Mouse (Mus musculus): ENCODE measurements around the gene Ghdc.

DNA sequence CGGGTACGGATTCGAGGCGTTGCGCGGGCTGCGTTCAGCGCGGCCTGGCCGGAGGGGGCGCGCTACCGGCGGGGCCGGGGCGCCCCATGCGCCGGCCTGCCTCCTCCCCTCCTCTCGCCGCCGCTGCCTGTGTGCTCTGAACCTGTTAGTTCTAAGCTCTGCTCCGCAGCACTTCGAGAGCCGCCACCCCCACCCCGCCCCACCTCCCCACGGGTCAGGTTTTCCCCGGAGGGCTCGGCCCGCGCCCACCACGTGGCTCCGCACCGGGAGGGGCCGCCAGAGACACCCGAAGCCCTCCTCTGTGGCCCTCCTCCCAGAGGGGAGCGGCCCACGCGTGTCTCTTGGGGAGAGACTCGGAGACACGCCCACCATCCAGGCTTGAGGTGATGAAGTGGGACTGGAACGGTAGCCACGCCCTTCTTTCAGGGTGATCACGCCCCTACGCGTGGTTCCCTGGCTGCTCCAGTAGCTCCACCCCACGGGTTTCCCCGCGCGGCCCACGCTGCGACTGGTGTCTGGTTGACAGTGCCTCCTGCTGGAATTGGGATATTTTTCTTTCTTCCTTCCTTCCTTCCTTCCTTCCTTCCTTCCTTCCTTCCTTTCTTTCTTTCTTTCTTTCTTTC lies 11.0 kb downstream of the Ghdc start, which contains the start of gene Kcnh4:
- no peak for TF ChIP-seq CTCF (IDR thresholded peaks at IDR 0.05; ENCODE audit: insufficient read depth, low read length)
- no peak for TF ChIP-seq POLR2A (IDR thresholded peaks at IDR 0.05; ENCODE audit: borderline replicate concordance, extremely low read depth, low read depth, low read length)

All from lung, adult 2 months (tissue).